Mouse (Mus musculus): ENCODE data around the gene Olfr1386. TPM values are rescaled to one million over a fixed set of nuclear protein-coding genes. Genes with fewer than 3 reads are reported as not detected.
"Not testable (repeated sequence)": the region's sequence is repeated elsewhere in the genome, so short reads cannot be mapped to it uniquely, and the experiment has no call there.

The Olfr1386 gene
- total RNA-seq (2021) = not detected
- long read RNA-seq, experiment 1 = 0 reads
- long read RNA-seq, experiment 2 = 0 reads

GRCm38 (mm10) chr11:49464746-49465145 lies at the start of gene Olfr1386:
Gene Olfr1386 (plus strand): TSS chr11:49465046.
- not testable (repeated sequence) for H3K27ac ChIP-seq; DNase-seq (ENCODE audit: low spot score in 2 of 2); H3K4me3 ChIP-seq

DNA sequence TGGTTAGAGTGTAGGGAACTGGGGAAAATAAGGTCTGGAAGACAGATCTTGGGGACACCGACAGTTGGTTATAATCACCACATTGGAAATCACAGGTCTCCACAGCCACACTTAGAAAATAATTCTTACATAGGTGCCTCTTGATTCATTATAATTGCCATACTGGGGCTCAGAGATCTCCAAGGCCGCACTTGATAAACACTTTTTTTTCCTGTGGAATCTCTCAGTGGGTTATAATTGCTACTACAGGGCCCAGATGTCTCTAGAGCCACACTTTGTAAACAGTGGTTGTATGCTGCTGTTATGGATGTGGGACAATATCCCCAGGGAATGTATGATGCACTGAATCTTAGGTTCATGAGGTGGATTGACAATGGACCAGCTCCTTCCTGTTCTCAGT lies 42.1 kb upstream of the Olfr1386 start, which contains the start of gene Olfr1389:
Gene Olfr1389 (plus strand): TSS at position 301 of the 400 bp plus-strand sequence.
- Histone ChIP-seq H3K4me3 (no peak within 1 kb of the TSS), H3K27ac (no peak within 1 kb of the TSS)
- no peak for DNase-seq (ENCODE audit: low spot score in 2 of 2)
- TF ChIP-seq CTCF (conservative IDR thresholded peaks at IDR 0.05) = no peak

- Histone ChIP-seq H3K4me3 (no peak overlapping the region), H3K27ac (no peak overlapping the region)
- TF ChIP-seq CTCF (conservative IDR thresholded peaks at IDR 0.05) = no peak
- DNase-seq (ENCODE audit: low spot score in 2 of 2) = no peak
Observed at GRCm38 (mm10) chr11:49425257-49425927, 39.5 kb upstream of the Olfr1386 start.

DNA sequence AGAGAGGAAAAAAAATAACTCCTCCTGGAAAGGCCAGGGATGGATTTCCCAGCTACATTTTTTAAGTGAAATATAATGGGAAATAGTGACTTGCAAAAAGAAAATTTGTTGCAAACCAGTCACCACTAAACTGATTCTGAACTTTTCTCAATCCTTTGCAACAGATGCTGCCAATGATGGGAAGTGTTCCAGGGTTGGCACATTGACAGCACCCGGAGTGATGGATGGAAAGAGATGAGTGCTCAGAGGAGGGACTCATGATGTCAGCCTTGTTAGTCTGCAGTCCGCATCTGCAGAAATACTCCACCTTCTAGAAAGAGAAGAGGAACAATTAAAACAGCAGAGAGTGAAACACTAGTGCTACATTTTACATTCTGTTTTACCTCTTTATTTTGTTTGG lies 35.2 kb upstream of the Olfr1386 start:
- TF ChIP-seq CTCF (conservative IDR thresholded peaks at IDR 0.05) = no peak
- no peak overlapping the region for H3K4me3 ChIP-seq
- peak; percentile 21 to 46 for DNase-seq (ENCODE audit: low spot score in 2 of 2)
- H3K27ac ChIP-seq = no peak overlapping the region

DNA sequence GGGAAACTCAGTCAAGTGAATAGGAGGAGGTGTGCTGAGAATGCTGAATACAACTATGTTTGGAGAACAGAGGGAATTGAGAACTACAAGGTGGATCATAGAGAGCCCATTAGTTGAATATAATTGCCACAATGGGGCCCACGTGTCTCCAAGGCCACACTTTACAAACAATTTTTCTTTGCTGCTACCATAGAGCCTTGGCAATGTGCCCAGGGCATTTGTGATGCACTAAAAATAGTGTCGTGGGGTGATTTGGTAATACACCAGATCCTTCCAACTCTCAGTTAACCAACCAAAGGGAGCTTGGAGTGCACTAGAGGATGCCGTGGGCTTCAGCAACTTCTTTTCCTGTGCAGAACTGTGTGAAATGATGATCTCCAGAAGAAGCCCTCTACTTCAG lies 28.4 kb upstream of the Olfr1386 start, which contains the start of gene Olfr1388:
Gene Olfr1388 (plus strand): TSS at position 214 of the 400 bp plus-strand sequence.
- DNase-seq (ENCODE audit: low spot score in 2 of 2) = peak in 1 of 2 experiments; percentile 11
- no peak for TF ChIP-seq CTCF (conservative IDR thresholded peaks at IDR 0.05)
- Histone ChIP-seq H3K27ac (no peak within 1 kb of the TSS), H3K4me3 (no peak within 1 kb of the TSS)

DNA sequence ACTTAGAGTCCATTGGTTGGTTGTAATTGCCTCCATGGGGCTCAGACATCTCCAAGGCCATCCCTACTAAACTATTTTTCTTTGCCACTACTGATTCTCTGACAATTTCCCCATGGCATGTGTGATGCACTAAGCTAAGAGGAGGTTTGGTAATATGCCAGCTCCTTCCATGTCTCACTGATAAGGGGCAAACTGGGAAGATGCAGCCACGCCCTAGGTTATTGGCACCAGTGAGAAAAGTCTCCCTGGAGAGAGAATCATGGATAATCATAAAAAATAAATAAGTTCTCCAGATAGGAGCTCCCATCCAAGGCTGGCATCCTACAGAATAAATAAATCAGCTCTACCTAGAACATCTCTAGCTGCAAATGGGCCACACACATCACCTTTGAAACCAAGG lies 9.8 kb upstream of the Olfr1386 start, which contains the start of gene Olfr1387:
Gene Olfr1387 (plus strand): TSS at position 301 of the 400 bp plus-strand sequence.
- DNase-seq (ENCODE audit: low spot score in 2 of 2) = no peak
- H3K4me3 ChIP-seq = no peak within 1 kb of the TSS
- H3K27ac ChIP-seq = no peak within 1 kb of the TSS
- no peak for TF ChIP-seq CTCF (conservative IDR thresholded peaks at IDR 0.05)

GRCm38 (mm10) chr11:49485973-49486372 lies 21.1 kb downstream of the Olfr1386 start:
- no peak for TF ChIP-seq CTCF (conservative IDR thresholded peaks at IDR 0.05)
- H3K4me3 ChIP-seq = no peak overlapping the region
- no peak overlapping the region for H3K27ac ChIP-seq
- no peak for DNase-seq (ENCODE audit: low spot score in 2 of 2)

GRCm38 (mm10) chr11:49488770-49489169 lies 23.9 kb downstream of the Olfr1386 start, which contains the start of gene Olfr1385:
Gene Olfr1385 (plus strand): TSS chr11:49489070.
- not testable (repeated sequence) for H3K27ac ChIP-seq; DNase-seq (ENCODE audit: low spot score in 2 of 2); H3K4me3 ChIP-seq

DNA sequence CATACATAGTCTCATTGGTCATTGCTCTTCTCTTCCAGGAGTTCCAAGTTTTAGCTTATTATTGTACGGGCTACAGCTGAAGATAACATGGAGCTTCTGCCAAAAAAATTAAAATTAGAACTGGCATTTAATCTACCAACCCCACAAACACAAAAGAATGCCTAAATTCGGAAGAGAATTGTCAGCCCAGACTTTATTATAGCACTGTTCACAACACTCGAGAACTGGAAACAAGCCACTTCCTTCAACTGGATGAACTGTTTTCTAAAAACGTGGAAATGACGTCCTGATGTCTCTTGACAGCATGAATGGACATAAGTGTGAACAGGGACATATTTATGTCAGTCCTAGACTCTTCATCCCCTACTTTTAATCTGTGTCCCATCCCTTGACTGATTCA lies 53.2 kb downstream of the Olfr1386 start:
- DNase-seq (ENCODE audit: low spot score in 2 of 2) = no peak
- TF ChIP-seq CTCF (conservative IDR thresholded peaks at IDR 0.05) = no peak
- H3K27ac ChIP-seq = no peak overlapping the region
- H3K4me3 ChIP-seq = no peak overlapping the region

DNA sequence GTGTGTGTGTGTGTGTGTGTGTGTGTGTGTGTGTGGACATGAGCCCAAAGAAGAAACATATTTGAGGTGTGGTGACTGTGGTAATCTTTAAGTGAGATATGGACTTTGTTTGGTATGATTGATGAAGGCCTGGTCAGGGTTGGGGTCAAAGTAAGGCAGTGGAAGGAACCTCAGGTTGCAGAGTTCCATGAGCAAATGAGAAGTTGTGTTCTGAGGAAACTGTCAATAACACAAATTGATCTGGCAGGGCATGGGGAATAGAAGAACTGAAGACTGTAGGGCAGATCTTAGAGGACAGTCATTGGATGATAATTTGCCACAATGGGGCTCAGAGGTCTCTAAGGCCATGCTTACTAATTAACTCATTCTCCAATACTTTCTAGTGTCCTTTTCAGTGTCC lies 54.5 kb downstream of the Olfr1386 start, which contains the start of gene Olfr1383:
Gene Olfr1383 (plus strand): TSS at position 301 of the 400 bp plus-strand sequence.
- no peak within 1 kb of the TSS for H3K4me3 ChIP-seq
- H3K27ac ChIP-seq = no peak within 1 kb of the TSS
- no peak for TF ChIP-seq CTCF (conservative IDR thresholded peaks at IDR 0.05)
- DNase-seq (ENCODE audit: low spot score in 2 of 2) = no peak

Other genes with a start within 250 kb of the Olfr1386 start
- gene Mgat1, start 220.9 kb upstream of the Olfr1386 start, total RNA-seq (2021) = 10 to 100 TPM; 62.1 to 64.3 TPM
- gene Olfr1393, start 186.7 kb upstream of the Olfr1386 start, total RNA-seq (2021) = not detected
- gene Olfr1392, start 179.8 kb upstream of the Olfr1386 start, total RNA-seq (2021) = not detected
- not detected for gene Olfr10, start 160.3 kb upstream of the Olfr1386 start, total RNA-seq (2021)
- not detected for gene Olfr1391, start 142.3 kb upstream of the Olfr1386 start, total RNA-seq (2021)
- gene Olfr1390, start 129.9 kb upstream of the Olfr1386 start, total RNA-seq (2021) = not detected
- not detected for gene Olfr1389, start 42.0 kb upstream of the Olfr1386 start, total RNA-seq (2021)
- under 1 TPM; 0.61 to 0.67 TPM for gene Olfr1388, start 28.4 kb upstream of the Olfr1386 start, total RNA-seq (2021)
- not detected for gene Olfr1387, start 9.7 kb upstream of the Olfr1386 start, total RNA-seq (2021)
- gene Olfr1385, start 24.0 kb downstream of the Olfr1386 start, total RNA-seq (2021) = not detected
- not detected for gene Olfr1384, start 41.7 kb downstream of the Olfr1386 start, total RNA-seq (2021)
- not detected for gene Olfr1383, start 54.6 kb downstream of the Olfr1386 start, total RNA-seq (2021)
- gene Olfr1382, start 63.2 kb downstream of the Olfr1386 start, total RNA-seq (2021) = not detected
- not detected for gene Olfr1381, start 78.4 kb downstream of the Olfr1386 start, total RNA-seq (2021)
- gene Olfr1380, start 91.8 kb downstream of the Olfr1386 start, total RNA-seq (2021) = not detected
- gene Flt4, start 144.2 kb downstream of the Olfr1386 start, total RNA-seq (2021) = 1 to 10 TPM; 2.2 to 2.6 TPM
- not detected for gene Scgb3a1, start 198.6 kb downstream of the Olfr1386 start, total RNA-seq (2021)
- gene Cnot6, start 247.7 kb downstream of the Olfr1386 start, total RNA-seq (2021) = 10 to 100 TPM; 43.6 to 46.4 TPM